Mouse (Mus musculus) kidney, postnatal 0 days (tissue): ENCODE measurements around the gene Rnaseh2c. TPM values are rescaled to one million over a fixed set of nuclear protein-coding genes. Genes with fewer than 3 reads are reported as not detected.

ENCODE experiments used
- ATAC-seq: fragments of 200-750 bp; cut with Nextera tagmentation; replicated peaks from 2 replicates; pipeline ENCODE4 v1.8.0; 2017; ENCODE audit warnings: low read depth, moderate number of reproducible peaks, moderate TSS enrichment, moderate library complexity; ENCODE audit not compliant: low FRiP score
- DNase-seq: peaks from one replicate; pipeline ENCODE4 v3.0.0-alpha.2; 2016; ENCODE audit warnings: low spot score
- H3K27ac ChIP-seq: fragments of 300-500 bp; sonication (generic); 2 replicates; pipeline ENCODE4 v1.5.1; 2014; ENCODE audit warnings: mild to moderate bottlenecking
- H3K27me3 ChIP-seq: fragments of 300-500 bp; sonication (generic); 2 replicates; pipeline ENCODE4 v1.6.1; 2014; ENCODE audit warnings: low read length, mixed read lengths; ENCODE audit not compliant: insufficient read depth
- H3K36me3 ChIP-seq: fragments of 300-500 bp; sonication (generic); 2 replicates; pipeline ENCODE4 v1.6.1; 2014; ENCODE audit warnings: low read length, mixed read lengths; ENCODE audit not compliant: insufficient read depth
- H3K4me1 ChIP-seq: fragments of 300-500 bp; sonication (generic); replicated peaks from 2 replicates; pipeline ENCODE4 v1.6.1; 2014; ENCODE audit warnings: antibody characterized with exemption, low read length, mixed read lengths; ENCODE audit not compliant: insufficient read depth
- H3K4me2 ChIP-seq: fragments of 300-500 bp; sonication (generic); 2 replicates; pipeline ENCODE4 v1.6.1; 2014; ENCODE audit warnings: mild to moderate bottlenecking, low read length, moderate library complexity, mixed read lengths
- H3K4me3 ChIP-seq: fragments of 300-500 bp; sonication (generic); replicated peaks from 2 replicates; pipeline ENCODE4 v1.5.1; 2014; ENCODE audit warnings: low read depth, low read length
- H3K9ac ChIP-seq: fragments of 300-500 bp; sonication (generic); 2 replicates; pipeline ENCODE4 v1.6.1; 2014; ENCODE audit warnings: low read depth, low read length
- H3K9me3 ChIP-seq: fragments of 300-500 bp; sonication (generic); replicated peaks from 2 replicates; pipeline ENCODE4 v1.6.1; 2016; ENCODE audit warnings: low read length, inconsistent platforms, mixed read lengths
- CTCF ChIP-seq: IDR thresholded peaks from 2 replicates; pipeline ENCODE4 v1.5.1; 2016; ENCODE audit warnings: antibody characterized with exemption, low read depth, mild to moderate bottlenecking, moderate library complexity
- WGBS: fragments of 180-500 bp; shearing (Covaris S2); extraction: QIAGEN DNeasy Blood & Tissue Kit; methylation state at CpG from one replicate; pipeline ENCODE4 v1.1.7; 2014; 5-methylcytosine and 5-hydroxymethylcytosine counted together
- polyA plus RNA-seq: library from polyadenylated mRNA; unstranded; fragments of >200 nt; fragmentation: Nextera tagmentation; extraction: Ambion mirVana; gene quantifications from 2 replicates; pipeline ENCODE4 v1.2.1, GENCODE M21; 2015

Gene Rnaseh2c
- polyA plus RNA-seq, 1 experiment from 2014 or later = 128 TPM

DNA sequence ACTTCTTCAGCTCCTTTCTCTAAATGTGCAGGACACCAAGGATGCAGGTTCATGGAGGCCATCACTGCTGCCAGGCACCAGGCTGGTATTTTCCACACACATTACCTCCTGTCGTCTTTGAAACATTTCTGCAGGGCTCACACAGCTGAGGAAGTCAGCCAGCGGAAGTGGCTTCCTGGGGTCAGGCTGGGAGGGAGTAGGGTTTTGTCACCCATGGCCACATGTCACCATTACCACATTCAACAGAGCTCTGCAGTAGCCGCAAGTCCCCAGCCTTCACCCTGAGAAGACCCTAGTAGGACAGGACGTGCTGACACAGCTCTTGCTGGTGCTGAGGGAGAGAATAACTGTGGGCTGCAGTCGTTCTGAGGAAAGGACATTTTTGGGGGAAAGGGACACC, 29.8 kb upstream of the Rnaseh2c start:
- H3K4me1 ChIP-seq = peaks cover 9% of the 10 kb centered on the region; the same call in 1 of the 2 replicates
- DNase-seq (no peak), ATAC-seq (no peak)
- H3K27me3 ChIP-seq = no peaks in the 10 kb centered on the region
- no peak overlapping the region for H3K4me3 ChIP-seq
- TF ChIP-seq CTCF = no peak
- H3K4me2 ChIP-seq = no peak overlapping the region
- 65% methylated on average over 5 of the region's 5 CpGs for WGBS
- H3K36me3 ChIP-seq = 0 out of 2 replicates have a peak, but pooled peaks cover 8% of the 10 kb centered on the region
- H3K9me3 ChIP-seq = no peaks in the 10 kb centered on the region
- no peak overlapping the region for H3K27ac ChIP-seq
- H3K9ac ChIP-seq = no peak overlapping the region

DNA sequence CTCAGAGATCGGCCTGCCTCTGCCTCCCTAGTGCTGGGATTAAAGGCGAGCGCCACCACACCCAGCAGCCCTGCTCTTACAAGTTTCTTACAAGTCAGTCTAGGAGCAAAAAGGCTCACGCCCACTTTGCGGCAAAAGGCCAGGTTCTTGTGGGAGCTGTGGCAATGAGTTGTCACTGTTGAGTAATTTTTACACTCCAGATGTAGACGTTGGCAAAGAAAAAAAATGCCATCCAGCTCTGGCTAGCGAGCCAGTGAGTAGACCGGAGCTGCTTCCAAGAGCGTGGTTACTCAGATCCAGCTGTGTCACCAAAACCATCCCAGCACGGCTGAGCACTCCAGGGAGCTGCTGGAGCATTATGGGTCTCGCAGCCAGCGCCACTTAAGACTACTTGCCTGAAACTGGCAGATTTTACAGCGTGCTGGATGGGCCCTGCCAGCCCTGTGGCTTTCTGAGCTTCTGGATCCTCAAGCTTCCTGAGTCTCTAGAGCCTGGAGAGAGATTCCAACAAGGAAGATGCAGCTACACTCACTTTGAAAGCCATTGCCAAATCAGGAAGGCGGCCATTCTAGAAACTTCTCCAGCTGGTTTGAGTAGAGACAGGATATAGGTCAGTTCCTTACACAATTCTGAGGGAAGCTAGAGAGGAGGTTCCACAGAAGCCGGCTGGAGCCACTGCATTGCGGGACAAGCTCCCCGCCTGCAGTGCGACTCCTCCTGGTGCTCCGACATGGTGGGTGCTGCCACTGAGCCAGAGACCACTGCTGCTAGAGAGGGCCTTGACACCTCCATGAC, 29.1 kb upstream of the Rnaseh2c start:
- 75% methylated on average over 19 of the region's 19 CpGs for WGBS
- TF ChIP-seq CTCF = no peak
- DNase-seq (no peak), ATAC-seq (no peak)
- H3K4me3 ChIP-seq = no peak overlapping the region
- H3K4me2 ChIP-seq = no peak overlapping the region
- no peak overlapping the region for H3K9ac ChIP-seq
- H3K36me3 ChIP-seq = 0 out of 2 replicates have a peak, but pooled peaks cover 8% of the 10 kb centered on the region
- H3K4me1 ChIP-seq = peaks cover 5% of the 10 kb centered on the region; the same call in 1 of the 2 replicates
- no peaks in the 10 kb centered on the region for H3K9me3 ChIP-seq
- H3K27ac ChIP-seq = peak overlapping the region; percentile 36; the same call in 1 of the 2 replicates
- no peaks in the 10 kb centered on the region for H3K27me3 ChIP-seq

DNA sequence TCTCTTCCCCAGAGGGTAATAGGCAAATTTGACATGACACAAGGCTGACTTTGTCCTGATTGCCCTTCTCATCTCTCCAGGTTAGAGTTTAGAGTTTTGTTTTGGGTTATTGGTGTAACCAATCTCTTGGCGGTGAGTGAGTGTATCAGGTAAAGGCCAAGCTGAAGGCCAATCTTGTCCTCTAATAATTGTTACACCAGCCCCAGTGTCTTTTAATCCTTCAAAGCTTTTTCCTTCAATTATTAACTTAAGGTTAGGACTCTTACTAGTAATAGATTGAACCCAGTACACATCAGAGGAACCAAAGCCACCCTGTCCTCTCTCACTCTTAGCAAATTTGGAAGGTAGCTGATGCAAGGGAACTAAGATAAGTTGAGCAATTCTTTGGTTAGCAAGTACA, 26.3 kb upstream of the Rnaseh2c start:
- no peak overlapping the region for H3K4me2 ChIP-seq
- H3K9ac ChIP-seq = no peak overlapping the region
- 0 out of 2 replicates have a peak, but pooled peaks cover 2% of the 10 kb centered on the region for H3K36me3 ChIP-seq
- no peaks in the 10 kb centered on the region for H3K4me1 ChIP-seq
- no peak overlapping the region for H3K4me3 ChIP-seq
- no peak for ATAC-seq
- no peak overlapping the region for H3K27ac ChIP-seq
- no peaks in the 10 kb centered on the region for H3K9me3 ChIP-seq
- no peaks in the 10 kb centered on the region for H3K27me3 ChIP-seq
- no peak for TF ChIP-seq CTCF
- 62% methylated on average over 1 of the region's 1 CpGs for WGBS
- DNase-seq = no peak

DNA sequence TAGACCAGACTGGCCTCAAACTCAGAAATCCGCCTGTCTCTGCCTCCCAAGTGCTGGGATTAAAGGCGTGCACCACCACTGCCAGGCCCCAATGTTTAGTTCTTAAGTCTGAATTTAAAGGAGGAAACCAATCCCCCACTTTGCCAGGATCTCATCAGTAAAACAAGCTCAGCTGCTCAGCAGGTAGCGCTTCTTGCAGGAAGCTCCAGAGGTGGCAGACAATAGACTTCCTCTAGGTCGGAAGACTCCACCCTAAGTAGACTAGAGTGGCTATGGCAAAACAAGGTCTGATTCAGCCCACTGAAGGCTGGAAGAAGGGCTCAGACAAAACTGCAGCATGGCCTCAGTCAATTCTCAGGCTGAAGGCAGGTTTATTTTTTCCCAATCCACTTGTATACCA, 21.7 kb upstream of the Rnaseh2c start:
- H3K9ac ChIP-seq = no peak overlapping the region
- ATAC-seq (no peak), DNase-seq (no peak)
- H3K4me3 ChIP-seq = no peak overlapping the region
- no peak overlapping the region for H3K27ac ChIP-seq
- no peak for TF ChIP-seq CTCF
- no peaks in the 10 kb centered on the region for H3K27me3 ChIP-seq
- no peaks in the 10 kb centered on the region for H3K4me1 ChIP-seq
- no peak overlapping the region for H3K4me2 ChIP-seq
- WGBS = 75% methylated on average over 4 of the region's 4 CpGs
- no peaks in the 10 kb centered on the region for H3K9me3 ChIP-seq
- H3K36me3 ChIP-seq = no peaks in the 10 kb centered on the region

DNA sequence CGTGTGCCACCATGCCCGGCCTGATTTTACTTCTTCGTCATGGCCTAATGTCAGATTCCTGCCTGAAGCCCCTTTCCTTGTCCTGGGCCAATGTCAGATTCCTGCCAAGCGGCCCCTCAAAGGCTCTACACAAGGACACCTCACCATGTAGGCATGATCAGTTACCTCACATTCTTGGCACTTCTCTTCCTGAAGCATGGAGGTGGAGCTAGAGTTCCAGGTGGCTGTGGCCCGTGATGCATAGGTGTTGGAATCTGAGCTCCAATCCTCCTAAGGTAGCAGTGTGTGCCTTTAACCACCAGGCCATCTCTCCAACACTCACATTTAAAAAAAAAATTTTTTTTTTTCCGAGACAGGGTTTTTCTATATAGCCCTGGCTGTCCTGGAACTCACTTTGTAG, 20.9 kb upstream of the Rnaseh2c start:
- H3K27ac ChIP-seq = no peak overlapping the region
- no peak for ATAC-seq
- 83% methylated on average over 6 of the region's 6 CpGs for WGBS

DNA sequence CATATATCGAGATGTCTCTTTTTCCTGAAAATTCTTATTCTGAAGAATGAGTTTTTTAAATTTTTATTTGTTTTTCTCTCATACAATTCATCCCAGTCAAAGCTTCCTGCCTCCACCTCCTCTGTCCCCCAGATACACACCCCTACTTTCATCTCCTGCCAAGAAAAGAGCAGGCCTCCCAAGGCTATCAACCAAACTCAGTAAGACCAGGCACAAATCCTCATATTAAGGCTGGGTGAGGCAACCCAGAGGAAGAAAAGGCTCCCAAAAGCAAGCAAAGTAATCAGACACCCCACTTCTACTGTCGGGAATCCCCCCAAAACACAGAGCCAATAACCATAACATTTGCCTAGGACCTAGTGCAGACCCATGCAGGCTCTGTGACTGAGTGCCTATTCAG, 19.7 kb upstream of the Rnaseh2c start:
- Histone ChIP-seq H3K9me3 (no peaks in the 10 kb centered on the region), H3K4me3 (no peak overlapping the region), H3K36me3 (no peaks in the 10 kb centered on the region), H3K4me2 (no peak overlapping the region), H3K4me1 (no peaks in the 10 kb centered on the region), H3K9ac (no peak overlapping the region), H3K27me3 (no peaks in the 10 kb centered on the region), H3K27ac (no peak overlapping the region)
- TF ChIP-seq CTCF = no peak
- no peak for DNase-seq
- WGBS = 67% methylated on average over 2 of the region's 2 CpGs
- no peak for ATAC-seq

More for the DNA sequence above, 20.9 kb upstream of the Rnaseh2c start:
- no peak for TF ChIP-seq CTCF
- no peak overlapping the region for H3K4me2 ChIP-seq
- H3K27me3 ChIP-seq = no peaks in the 10 kb centered on the region
- no peak overlapping the region for H3K4me3 ChIP-seq
- H3K9me3 ChIP-seq = no peaks in the 10 kb centered on the region
- no peaks in the 10 kb centered on the region for H3K4me1 ChIP-seq
- H3K36me3 ChIP-seq = no peaks in the 10 kb centered on the region
- no peak overlapping the region for H3K9ac ChIP-seq
- no peak for DNase-seq
